Mouse (Mus musculus): ENCODE results near the gene Lrmda.

Gene Lrmda

GRCm38 (mm10) chr14:22649985-22650984 is 630.8 kb downstream of the Lrmda start:
- DNase-seq (ENCODE audit: extremely low spot score): peak; percentile 33

DNA sequence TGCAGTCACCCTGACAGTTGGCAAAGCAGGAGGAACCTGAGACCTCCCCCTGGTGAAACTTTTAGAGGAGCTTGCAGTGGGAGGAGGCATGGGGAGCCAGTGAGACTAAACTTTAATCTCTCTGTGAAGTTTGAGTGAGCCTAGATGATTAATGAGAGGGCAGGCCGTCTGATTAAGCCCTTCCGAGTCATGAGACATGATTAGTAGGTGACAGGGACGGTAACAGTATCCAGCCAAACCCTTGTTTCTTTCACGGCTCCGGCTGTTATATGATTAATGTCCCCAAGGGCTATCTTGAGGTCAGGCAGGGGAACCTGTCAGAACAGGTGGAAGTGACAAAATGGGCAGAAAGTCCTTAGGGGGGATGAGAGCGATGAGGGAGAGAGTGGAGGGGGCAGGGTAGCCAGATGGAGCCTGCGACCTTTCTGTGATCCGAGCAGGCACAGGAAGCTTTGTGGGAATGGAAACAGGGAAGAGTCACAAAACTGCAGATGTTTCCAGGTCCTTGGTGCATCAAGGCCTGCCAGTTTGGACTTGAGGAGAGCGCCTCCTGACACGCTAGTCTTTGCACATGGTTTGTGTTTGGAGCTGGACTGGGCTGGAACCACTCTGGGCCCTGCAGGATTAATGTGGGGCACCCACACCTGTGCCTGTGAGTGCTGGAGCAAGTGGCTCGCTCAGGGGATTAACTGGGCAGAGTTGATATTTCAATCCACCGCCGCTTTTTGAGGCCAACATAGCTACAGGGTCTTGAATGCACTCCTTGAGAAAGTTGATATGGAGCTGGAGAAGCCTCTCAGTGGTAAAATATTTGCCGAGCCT is 631.8 kb downstream of the Lrmda start:
- DNase-seq (ENCODE audit: extremely low spot score): peak; percentile 68

- DNase-seq (ENCODE audit: extremely low spot score): no peak
Measured at GRCm38 (mm10) chr14:22662496-22662895, 643.0 kb downstream of the Lrmda start.

DNA sequence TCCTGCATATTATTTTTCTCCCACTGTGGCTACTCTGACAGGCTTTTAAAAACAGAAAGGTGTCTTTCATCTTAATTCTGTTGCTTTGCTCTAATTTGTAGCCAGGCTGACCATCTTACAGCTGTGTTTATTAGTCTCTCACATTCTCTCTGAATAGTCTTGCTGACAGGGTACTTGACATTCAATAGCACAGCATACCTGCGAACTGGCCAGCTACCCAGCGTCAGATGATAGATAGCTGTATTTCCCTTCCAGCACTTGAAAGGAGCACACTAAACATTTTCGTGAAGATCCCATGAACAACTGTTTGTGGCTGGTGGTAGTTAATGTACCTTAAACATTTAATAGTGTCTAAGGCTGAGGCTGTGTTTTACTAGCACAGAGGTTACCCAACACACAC is 646.9 kb downstream of the Lrmda start:
- no peak for DNase-seq (ENCODE audit: extremely low spot score)

- no peak for DNase-seq (ENCODE audit: extremely low spot score)
Measured at GRCm38 (mm10) chr14:22668302-22668701, 648.8 kb downstream of the Lrmda start.

- peak; percentile 39 for DNase-seq (ENCODE audit: extremely low spot score)
Measured at GRCm38 (mm10) chr14:22668711-22669110, 649.2 kb downstream of the Lrmda start.

GRCm38 (mm10) chr14:22673581-22673980 is 654.1 kb downstream of the Lrmda start:
- no peak for DNase-seq (ENCODE audit: extremely low spot score)

GRCm38 (mm10) chr14:22679008-22679704 is 659.6 kb downstream of the Lrmda start:
- DNase-seq (ENCODE audit: extremely low spot score): no peak

DNA sequence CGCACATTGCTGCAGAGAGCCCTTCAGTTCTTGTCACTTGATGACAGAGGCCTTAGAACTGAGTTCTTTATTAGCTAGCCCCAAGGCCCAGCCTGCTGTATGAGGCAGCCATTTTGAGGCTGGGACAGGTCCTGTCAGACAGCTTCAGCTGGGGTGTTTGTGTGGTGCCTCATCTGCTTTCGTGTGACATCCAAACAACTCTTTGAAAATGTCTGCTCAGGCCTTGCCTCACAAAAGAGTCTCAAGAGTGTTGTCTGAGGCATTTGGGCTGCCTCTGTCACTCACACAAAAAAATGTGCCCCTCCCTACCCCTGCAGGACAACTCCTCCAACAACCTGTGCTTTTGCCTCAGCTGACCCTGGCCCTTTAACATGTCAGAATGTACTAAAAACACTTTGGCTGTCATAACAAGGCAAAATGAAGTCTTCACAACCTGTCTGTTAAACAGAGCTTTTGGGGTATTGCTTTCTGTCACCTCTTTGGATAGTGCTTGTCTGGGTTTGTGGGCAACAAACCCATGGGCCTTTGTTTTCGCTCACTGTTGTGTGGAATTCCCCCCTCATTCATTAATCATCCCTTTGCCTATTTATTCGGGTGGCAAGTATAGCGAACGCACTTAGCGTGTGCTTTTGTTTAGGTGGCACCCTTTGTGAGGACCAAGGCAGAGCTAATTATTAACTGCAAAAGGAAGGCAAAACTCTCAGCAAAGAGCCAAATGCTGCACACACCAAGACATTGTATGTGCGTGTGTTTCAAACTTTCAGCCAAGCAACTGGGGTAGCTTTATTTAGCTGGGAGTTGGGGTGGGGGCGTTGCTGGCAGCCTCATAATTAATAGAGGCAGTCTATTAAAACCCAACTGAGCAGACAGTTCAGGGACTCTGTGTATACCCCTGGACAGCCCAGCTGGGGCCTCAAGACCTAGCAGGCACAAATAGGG is 660.5 kb downstream of the Lrmda start:
- DNase-seq (ENCODE audit: extremely low spot score): peak; percentile 65

- no peak for DNase-seq (ENCODE audit: extremely low spot score)
Measured at GRCm38 (mm10) chr14:22686886-22687285, 667.4 kb downstream of the Lrmda start.

DNA sequence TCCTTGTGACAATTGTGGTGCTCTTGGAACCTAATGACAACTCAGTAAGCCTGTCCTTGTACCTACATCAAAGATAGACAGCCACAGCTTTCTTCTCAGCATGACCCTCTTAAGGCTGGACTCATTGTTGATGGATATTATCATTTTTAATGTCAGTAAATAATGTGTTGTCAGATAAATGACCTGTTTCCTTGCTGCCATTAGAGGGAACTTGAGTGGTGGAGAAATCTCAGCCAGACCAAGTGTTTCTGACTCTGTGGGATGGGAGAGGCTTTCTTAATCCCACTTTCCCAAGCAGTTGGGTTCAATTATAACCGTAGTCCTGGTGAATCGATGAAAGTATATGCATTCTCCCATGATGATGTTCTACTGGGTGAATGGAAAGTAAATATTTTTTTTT is 668.9 kb downstream of the Lrmda start:
- no peak for DNase-seq (ENCODE audit: extremely low spot score)

DNA sequence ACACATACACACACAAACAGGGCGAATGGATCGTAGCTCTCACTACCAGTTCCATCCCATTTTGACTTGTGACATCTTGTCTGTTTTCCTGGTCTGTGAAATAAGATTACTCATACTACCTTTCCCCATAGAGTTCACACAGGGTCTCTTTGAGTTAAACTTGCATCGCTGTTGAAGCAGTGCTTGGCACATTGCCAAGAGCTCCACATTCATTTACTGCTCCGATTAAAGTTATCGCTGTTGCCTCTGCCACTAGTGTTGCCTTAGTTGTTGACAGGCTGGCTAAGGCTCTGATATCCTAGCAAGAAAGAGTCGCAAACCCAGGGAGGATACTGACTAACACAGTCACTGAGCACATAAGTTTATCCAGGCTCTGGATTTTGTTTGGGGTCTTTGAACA is 675.9 kb downstream of the Lrmda start:
- DNase-seq (ENCODE audit: extremely low spot score): no peak

GRCm38 (mm10) chr14:22695931-22696365 is 676.4 kb downstream of the Lrmda start:
- no peak for DNase-seq (ENCODE audit: extremely low spot score)

- no peak for DNase-seq (ENCODE audit: extremely low spot score)
Measured at GRCm38 (mm10) chr14:22700236-22700635, 680.7 kb downstream of the Lrmda start.

DNA sequence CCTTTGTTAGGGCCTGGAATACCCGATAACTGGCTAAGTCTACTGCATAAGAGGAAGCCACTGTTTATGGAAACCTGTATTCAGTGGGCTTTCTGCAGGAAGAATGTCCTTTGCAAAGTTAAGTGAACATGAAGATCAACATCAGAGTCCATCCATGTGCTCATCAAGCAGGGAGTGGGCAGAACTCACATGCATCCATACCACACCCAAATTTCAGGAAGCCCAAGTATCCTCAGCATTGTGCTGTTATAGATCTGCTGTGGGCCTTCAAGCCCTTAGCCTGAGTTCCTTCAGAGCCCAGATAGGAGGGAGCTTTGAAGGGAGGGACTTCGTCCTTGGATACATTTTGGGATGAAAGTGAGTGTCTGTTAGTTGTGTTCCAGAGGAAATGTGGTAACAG is 681.2 kb downstream of the Lrmda start:
- no peak for DNase-seq (ENCODE audit: extremely low spot score)

GRCm38 (mm10) chr14:22707958-22708701 is 688.6 kb downstream of the Lrmda start:
- no peak for DNase-seq (ENCODE audit: extremely low spot score)

GRCm38 (mm10) chr14:22710071-22710661 is 690.7 kb downstream of the Lrmda start:
- DNase-seq (ENCODE audit: extremely low spot score): peak; percentile 38

- no peak for DNase-seq (ENCODE audit: extremely low spot score)
Measured at GRCm38 (mm10) chr14:22712388-22712787, 692.9 kb downstream of the Lrmda start.

DNA sequence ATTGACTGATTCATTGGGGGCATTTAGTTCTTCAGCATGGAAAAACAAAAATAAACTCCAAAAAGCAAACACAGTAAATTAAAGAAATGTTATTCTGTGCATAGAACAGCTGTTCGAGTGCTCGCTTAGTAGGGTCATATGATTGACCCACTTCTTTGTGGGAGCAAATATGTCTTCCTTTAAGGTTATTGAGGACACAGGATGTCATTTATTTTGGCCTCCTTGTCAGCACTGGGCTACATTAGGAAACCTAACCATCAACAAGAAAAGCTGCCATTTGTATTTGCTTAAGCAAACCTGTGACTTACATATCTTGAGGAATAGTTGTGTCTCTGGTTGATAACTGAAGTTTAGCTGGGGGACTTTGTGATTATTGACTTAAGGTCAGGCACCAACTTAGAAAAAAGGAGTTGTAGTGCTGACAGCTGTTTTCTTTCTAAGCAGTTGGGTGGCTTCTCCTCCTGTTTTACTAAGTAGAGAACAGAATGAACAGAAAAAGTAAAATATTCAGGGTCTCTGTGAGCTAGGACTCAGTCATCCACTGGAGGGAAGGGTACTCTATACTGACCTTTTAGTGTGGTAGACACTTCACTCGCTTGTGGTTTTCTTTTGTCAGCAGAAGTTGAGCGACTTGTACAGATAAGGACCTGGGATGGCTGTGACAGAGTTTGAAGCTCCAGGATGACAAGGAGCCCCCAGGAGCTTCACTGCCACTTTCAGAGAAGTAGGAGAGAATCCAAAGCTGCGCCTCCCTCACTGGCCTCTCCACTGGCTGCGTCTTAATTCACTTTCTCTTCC is 696.3 kb downstream of the Lrmda start:
- DNase-seq (ENCODE audit: extremely low spot score): no peak
